Mouse (Mus musculus) embryonic fibroblast, embryonic 13.5 days (primary cell): ENCODE measurements around the gene Vmac. TPM values are rescaled to one million over a fixed set of nuclear protein-coding genes. Genes with fewer than 3 reads are reported as not detected.

Experiments
- H3K27ac ChIP-seq: 2 replicates; pipeline ENCODE4 v1.5.1; 2012; ENCODE audit warnings: low read length, control low read depth, inconsistent platforms; ENCODE audit not compliant: insufficient read depth
- H3K4me1 ChIP-seq: 2 replicates; pipeline ENCODE4 v1.6.1; 2011; ENCODE audit warnings: low read length; ENCODE audit not compliant: control insufficient read depth, insufficient read depth
- H3K4me3 ChIP-seq: 2 replicates; pipeline ENCODE4 v1.5.1; 2011; ENCODE audit warnings: mild to moderate bottlenecking, control low read depth, low read length; ENCODE audit not compliant: insufficient read depth
- CTCF ChIP-seq: IDR thresholded peaks from 2 replicates; pipeline ENCODE4 v1.5.1; 2011; ENCODE audit warnings: mild to moderate bottlenecking, control low read depth, low read length, moderate library complexity, borderline replicate concordance; ENCODE audit not compliant: insufficient read depth
- POLR2A ChIP-seq: IDR thresholded peaks from 2 replicates; pipeline ENCODE4 v1.6.1; 2011; ENCODE audit warnings: low read depth, mild to moderate bottlenecking, control low read depth, low read length, moderate library complexity
- polyA plus RNA-seq: library from polyadenylated mRNA; stranded (reverse); fragments of >200 nt; gene quantifications from 2 replicates; pipeline ENCODE4 v1.2.4, GENCODE M21; 2011; ENCODE audit warnings: low read depth; ENCODE audit not compliant: missing spikeins, insufficient read length

The Vmac gene
- polyA plus RNA-seq, 1 experiment, result 15.1 TPM

- TF ChIP-seq CTCF (no peak), POLR2A (no peak)
- Histone ChIP-seq H3K27ac (no peak overlapping the region), H3K4me1 (no peaks in the 10 kb centered on the region; the same call in 1 of the 2 replicates), H3K4me3 (no peak overlapping the region)
These were observed 41.4 kb upstream of the Vmac start for GRCm38 (mm10) chr17:56759261-56759660.

DNA sequence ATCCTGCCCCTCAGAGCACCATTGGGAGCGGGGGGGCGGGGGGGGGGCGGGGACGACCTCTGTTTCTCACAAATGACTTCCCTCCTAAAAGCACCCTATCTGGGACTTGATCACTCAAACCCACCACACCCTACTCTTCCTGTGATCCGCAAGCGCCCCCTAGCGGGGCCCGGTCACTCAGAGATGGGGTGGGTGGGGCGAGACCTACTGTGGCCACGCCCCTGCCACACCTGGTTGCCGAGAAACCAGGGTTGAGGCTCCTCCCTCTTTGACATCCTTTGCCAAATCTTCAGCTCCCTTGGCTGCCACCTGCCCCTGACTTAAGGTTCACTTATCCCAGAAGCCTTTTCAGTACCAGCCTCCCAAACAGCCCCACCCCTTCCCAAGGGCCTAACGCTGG lies 40.3 kb upstream of the Vmac start:
- H3K27ac ChIP-seq, result no peak overlapping the region
- TF ChIP-seq POLR2A, result no peak
- TF ChIP-seq CTCF, result no peak
- H3K4me3 ChIP-seq, result no peak overlapping the region
- no peaks in the 10 kb centered on the region; the same call in 1 of the 2 replicates for H3K4me1 ChIP-seq

DNA sequence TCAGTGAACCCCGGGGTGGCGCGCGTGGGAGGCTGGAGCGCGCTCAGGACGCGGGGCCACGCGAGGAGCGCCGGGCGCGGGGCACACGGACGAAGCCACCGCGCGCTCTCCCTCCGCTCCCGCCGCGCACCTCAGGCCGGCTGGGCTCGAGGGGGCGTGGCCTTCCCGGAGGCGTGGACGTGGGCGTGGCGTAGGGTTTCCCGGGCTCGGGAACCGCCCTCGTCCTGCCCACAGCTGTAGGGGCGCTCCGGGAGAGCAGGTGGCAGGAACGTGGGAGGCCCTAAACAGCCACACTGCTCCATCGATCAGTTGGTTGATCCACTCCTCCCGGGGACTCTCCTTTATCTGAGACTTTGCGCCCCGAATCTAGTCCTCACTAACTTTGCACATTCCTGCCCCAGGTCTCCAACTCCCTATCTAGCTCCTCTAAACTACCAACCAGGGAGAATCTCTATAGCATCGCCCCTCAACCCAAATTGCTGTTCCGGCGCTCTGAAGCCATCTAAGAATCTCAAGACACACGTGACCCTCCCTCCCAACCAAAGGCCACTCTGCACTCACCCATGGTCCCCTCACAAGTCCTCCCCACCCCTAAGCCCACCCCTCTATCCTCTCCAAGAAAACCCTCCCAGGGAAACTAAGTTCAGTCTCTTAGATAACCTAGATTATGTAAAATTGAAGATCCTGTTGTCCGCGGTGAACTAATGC lies 39.7 kb upstream of the Vmac start, which contains the start of gene Nrtn:
Gene Nrtn, minus strand, starts transcription at position 115 of the 708 bp plus-strand sequence.
- no peaks in the 10 kb centered on the region; the same call in 1 of the 2 replicates for H3K4me1 ChIP-seq
- TF ChIP-seq CTCF (no peak), POLR2A (peak; percentile 46)
- no peak within 1 kb of the TSS for H3K27ac ChIP-seq
- H3K4me3 ChIP-seq, result 0 out of 2 replicates have a peak within 1 kb of the TSS, but pooled peaks have one; percentile 3

DNA sequence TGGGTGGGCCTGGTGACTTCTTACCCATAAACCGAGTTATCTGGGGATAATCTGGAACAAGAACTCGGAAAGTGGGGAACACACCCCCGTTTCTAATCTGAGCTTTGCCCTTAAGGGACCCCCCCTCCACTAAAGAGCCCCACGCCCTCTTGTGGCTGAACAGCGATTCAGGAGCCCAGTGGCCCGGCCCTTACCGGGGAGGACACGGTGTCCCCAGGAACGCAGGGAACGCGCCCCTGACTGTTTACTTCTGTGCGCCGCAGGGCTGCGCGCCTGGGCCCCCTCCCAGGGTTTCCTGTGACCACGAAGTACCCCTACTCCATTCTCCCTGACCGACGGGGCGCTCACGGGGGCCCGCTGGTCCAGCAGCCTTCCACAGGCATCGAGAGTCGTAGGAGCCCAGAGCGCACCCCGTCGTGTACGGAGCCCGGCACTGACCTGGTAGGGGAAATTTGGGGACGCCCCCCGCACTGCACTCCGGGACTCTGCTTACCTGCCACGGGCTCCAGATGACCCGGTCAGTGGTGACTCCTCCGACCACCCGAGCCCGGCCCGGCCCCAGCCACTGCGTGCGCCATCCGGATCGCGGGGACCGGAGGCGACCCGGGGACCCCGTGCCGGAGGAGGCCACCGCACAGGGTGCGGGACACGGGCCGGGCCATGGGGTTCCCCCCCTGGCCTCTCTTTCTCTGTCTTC lies 39.0 kb upstream of the Vmac start:
- no peaks in the 10 kb centered on the region for H3K4me1 ChIP-seq
- TF ChIP-seq POLR2A (no peak), CTCF (no peak)
- H3K27ac ChIP-seq, result no peak overlapping the region
- 0 out of 2 replicates have a peak overlapping the region, but pooled peaks have one; percentile 3 for H3K4me3 ChIP-seq

GRCm38 (mm10) chr17:56754271-56755185 lies 36.7 kb upstream of the Vmac start:
- no peak overlapping the region for H3K27ac ChIP-seq
- no peak overlapping the region for H3K4me3 ChIP-seq
- no peaks in the 10 kb centered on the region for H3K4me1 ChIP-seq
- TF ChIP-seq CTCF, result no peak
- TF ChIP-seq POLR2A, result no peak

- Histone ChIP-seq H3K4me3 (no peak overlapping the region), H3K27ac (no peak overlapping the region), H3K4me1 (no peaks in the 10 kb centered on the region)
- TF ChIP-seq POLR2A (no peak), CTCF (no peak)
These were observed 35.6 kb upstream of the Vmac start for GRCm38 (mm10) chr17:56753452-56753851.

DNA sequence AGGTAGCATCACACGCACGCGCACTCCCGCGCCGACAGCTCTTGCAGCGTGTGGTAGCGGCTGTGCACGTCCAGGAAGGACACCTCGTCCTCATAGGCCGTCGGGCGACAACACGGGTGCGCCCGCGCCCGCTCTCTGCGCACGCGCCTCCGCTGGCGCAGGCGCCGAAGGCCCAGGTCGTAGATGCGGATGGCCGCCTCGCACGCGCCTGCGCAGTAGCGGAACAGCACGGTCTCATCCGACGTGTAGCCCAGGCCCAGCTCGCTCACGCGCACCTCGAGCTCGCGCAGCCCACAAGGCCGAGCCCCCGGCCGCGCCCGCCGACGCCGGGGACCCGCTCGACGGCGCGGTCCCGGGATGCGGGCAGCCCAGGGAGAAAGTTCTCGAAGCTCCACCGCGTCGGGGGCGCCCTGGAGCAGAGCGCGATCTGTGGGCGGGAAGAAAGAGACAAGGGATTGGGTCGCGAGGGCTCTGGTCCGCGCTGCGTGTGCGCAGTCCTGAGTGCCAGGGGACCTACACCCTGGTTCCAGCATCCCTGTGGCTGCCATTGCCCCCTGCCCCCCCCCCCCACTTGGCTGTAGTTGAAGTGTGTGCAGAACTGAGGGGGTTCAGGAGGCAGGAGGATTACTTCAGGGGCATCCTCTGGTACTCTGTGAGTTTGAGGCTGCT lies 33.7 kb upstream of the Vmac start:
- TF ChIP-seq CTCF (no peak), POLR2A (no peak)
- Histone ChIP-seq H3K4me1 (no peaks in the 10 kb centered on the region), H3K27ac (no peak overlapping the region), H3K4me3 (no peak overlapping the region)

DNA sequence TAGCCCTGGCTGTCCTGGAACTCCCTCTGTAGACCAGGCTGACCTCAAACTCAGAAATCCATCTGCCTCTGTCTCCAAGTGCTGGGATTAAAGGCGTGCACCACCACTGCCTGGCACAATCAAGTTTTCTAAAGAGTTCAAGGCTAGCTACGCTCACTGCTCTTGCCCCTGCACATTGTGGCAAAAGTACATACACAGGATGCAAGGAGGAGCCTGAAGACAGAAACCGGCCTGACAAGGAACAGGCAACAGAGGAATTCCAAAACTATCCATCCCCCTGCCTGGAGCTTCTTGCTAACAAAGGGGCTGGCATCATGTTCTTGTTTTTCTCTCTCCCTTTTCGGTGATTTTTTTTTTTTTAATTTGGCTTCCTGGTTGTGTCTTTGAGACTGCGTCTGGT lies 26.4 kb upstream of the Vmac start:
- H3K27ac ChIP-seq, result no peak overlapping the region
- TF ChIP-seq POLR2A (no peak), CTCF (no peak)
- H3K4me3 ChIP-seq, result no peak overlapping the region

GRCm38 (mm10) chr17:56740788-56741160 lies 23.0 kb upstream of the Vmac start:
- TF ChIP-seq POLR2A (no peak), CTCF (no peak)
- H3K4me1 ChIP-seq, result no peaks in the 10 kb centered on the region
- no peak overlapping the region for H3K27ac ChIP-seq

More for the DNA sequence above, 26.4 kb upstream of the Vmac start:
- H3K4me1 ChIP-seq, result no peaks in the 10 kb centered on the region

More at GRCm38 (mm10) chr17:56740788-56741160, 23.0 kb upstream of the Vmac start:
- H3K4me3 ChIP-seq, result no peak overlapping the region
